Mouse (Mus musculus): Measurements from ENCODE around the gene Gm20604. TPM values are rescaled to one million over a fixed set of nuclear protein-coding genes. Genes with fewer than 3 reads are reported as not detected.

The Gm20604 gene
- polyA plus RNA-seq (2015; fragmentation: Illumina TruSeq; extraction: RNeasy Lipid Tissue Mini Kit (QIAGEN cat#74804); ENCODE audit: insufficient read depth, low replicate concordance), result 6.5 TPM

DNA sequence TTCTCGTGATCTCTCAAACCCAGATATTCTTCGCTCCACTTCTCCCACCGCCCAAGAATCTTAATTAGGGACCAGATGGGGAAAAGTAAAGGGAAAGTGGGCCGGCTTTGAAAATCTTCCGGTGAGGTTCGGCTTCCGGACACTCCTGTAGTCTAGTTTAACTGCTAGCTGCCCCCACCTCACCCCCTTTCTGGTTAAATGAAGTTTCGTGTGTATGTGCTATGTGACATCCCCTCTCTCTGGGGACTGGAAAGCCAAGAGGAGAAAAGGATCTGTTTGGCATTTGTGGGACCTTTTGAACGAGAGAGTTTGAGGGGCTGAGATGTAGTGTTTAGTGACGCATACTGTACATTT is at the start of gene Gm20604:
Gene Gm20604, minus strand, starts transcription at position 270 of the 354 bp plus-strand sequence.

DNA sequence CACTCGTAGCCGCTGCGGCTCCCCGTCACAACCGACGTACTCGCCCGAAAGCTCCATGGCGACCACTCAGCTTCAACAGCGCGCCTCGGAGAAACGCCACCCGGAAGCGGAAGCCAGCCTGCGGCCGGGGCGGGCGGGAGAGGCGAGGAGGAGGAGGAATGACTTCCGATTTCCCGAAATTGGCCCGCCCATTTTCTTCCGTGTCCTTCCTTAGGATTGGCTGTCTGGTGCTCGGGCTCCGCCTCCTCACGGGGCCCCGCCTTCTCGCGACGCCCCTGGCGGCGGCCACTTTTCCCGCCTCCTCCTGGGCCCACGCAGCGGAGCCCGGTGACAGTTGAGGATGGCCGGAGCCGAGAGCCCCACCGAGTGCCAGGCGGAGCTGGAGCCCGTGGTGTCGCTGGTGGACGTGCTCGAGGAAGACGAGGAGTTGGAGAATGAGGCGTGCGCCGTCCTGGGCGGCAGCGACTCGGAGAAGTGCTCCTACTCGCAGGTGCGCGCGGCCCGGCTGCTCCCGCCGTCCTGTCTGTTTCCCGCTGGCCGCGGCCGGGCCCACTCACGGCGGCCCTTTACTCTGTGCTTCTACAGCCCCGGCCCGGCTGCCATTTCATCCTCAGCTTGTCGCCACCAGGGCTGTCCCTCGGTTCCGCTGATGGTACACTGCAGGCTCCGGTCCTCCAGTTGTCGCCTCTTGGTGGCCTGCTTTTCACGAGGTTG is 626 bp downstream of the Gm20604 start, which contains the start of the genes Gm28051, Gon7 and Ubr7:
Gene Gm28051, minus strand, starts transcription at position 77 of the 714 bp plus-strand sequence.
Gene Gon7, minus strand, starts transcription at position 115 of the 714 bp plus-strand sequence.
Gene Ubr7, plus strand, starts transcription at position 279 of the 714 bp plus-strand sequence.

DNA sequence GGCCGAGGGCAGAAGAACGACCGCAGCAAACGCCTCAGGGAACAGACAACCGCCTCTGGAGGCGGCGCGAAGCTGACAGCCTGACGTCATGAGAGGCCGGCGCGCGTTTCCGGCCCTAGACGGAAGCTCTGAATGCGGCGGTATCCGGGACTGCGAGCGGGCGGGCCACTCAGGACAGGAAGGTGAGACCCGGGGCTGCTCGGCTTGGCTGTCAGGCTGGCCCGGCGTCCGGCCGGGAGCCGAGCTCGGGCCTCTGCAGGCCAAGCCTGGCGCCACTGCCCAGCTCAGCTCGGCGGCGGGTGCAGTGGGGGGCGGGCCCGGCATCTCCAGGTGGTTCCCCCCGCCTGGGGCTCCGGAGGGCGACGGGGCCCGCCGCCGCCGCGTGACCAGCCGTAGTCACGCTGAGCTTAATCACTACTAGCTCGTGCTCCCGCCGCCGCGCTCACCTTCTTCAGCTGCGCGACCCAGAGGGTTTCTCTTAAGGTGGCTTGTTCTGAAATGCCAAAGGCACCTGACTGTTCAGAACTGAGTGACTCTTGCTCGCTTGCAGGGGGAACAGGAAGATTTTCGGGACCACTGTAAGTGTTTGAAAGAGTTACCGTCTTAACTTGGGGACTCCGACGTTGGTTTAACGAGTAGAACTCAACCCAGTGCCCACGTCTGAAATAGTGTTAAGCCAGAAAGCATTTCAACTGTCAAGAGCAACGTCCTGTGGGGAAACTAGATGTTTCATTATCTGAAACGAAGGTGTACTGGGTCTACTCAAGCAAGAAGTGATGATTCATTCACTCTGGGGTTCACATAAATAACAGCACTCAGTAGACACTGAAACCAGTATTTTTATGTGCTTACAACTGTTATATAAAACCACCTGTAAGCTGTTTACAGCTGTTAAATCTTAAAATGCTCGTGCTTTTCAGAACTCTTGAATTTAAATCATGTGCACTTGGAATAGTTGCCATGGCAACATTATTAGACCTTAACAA is 14.6 kb downstream of the Gm20604 start, which contains the start of the genes Moap1 and Tmem251:
Gene Moap1, minus strand, starts transcription at position 73 of the 986 bp plus-strand sequence.
Gene Tmem251, plus strand, starts transcription at position 174 of the 986 bp plus-strand sequence.

DNA sequence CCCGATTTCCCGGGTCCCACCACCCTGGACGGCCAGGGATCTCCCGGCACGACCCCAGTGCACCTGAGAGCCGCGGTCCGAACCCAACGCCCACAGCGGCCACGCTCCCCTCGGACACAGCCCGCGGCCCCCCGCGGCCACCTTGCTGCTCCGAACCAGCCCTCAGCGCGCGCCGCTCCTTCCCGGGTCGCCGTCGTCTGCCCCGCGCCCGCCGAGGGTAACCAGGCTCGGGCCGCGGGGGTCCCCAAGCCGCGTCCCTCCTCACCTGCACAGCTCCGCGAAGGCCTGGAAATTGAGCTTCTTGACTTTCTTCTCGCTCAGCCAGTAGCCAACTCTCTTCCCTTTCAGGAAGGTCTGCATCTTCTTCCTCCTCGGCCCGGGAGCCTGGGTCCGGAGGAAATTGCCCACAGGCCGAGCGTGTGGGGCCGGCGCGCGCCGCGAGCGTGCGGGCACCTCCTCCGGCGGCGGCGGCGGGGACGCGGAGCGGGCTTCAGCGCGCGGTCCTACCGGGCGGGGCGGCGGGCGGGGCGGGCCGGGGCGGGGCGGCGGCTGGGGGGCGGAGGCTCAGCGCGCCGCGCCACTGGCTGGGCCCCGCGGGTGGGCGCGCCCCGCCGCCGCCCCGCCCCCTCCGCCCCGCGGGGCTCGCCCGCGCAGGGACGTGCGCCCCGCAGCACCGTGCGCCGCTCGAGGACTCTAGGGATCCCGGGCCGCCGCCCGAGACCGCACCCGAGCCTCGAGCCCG is 53.8 kb downstream of the Gm20604 start, which contains the start of gene Itpk1:
Gene Itpk1, minus strand, starts transcription at position 474 of the 742 bp plus-strand sequence.

Other genes starting within 250 kb of the Gm20604 start
- not detected for gene Chga, start 203.7 kb downstream of the Gm20604 start, polyA plus RNA-seq (2015; fragmentation: Illumina TruSeq; extraction: RNeasy Lipid Tissue Mini Kit (QIAGEN cat#74804); ENCODE audit: insufficient read depth, low replicate concordance)
- gene Itpk1, start 53.7 kb downstream of the Gm20604 start, polyA plus RNA-seq (2015; fragmentation: Illumina TruSeq; extraction: RNeasy Lipid Tissue Mini Kit (QIAGEN cat#74804); ENCODE audit: insufficient read depth, low replicate concordance), result 11.1 TPM
- gene Moap1, start 15.0 kb downstream of the Gm20604 start, polyA plus RNA-seq (2015; fragmentation: Illumina TruSeq; extraction: RNeasy Lipid Tissue Mini Kit (QIAGEN cat#74804); ENCODE audit: insufficient read depth, low replicate concordance), result 5.1 TPM
- 13.5 TPM for gene Tmem251, start 14.9 kb downstream of the Gm20604 start, polyA plus RNA-seq (2015; fragmentation: Illumina TruSeq; extraction: RNeasy Lipid Tissue Mini Kit (QIAGEN cat#74804); ENCODE audit: insufficient read depth, low replicate concordance)
- not detected for gene Gm28051, start 907 bp downstream of the Gm20604 start, polyA plus RNA-seq (2015; fragmentation: Illumina TruSeq; extraction: RNeasy Lipid Tissue Mini Kit (QIAGEN cat#74804); ENCODE audit: insufficient read depth, low replicate concordance)
- gene Gon7, start 869 bp downstream of the Gm20604 start, polyA plus RNA-seq (2015; fragmentation: Illumina TruSeq; extraction: RNeasy Lipid Tissue Mini Kit (QIAGEN cat#74804); ENCODE audit: insufficient read depth, low replicate concordance), result 20.0 TPM
- gene Ubr7, start 705 bp downstream of the Gm20604 start, polyA plus RNA-seq (2015; fragmentation: Illumina TruSeq; extraction: RNeasy Lipid Tissue Mini Kit (QIAGEN cat#74804); ENCODE audit: insufficient read depth, low replicate concordance), result 33.0 TPM
- 29.5 TPM for gene Btbd7, start 119.8 kb upstream of the Gm20604 start, polyA plus RNA-seq (2015; fragmentation: Illumina TruSeq; extraction: RNeasy Lipid Tissue Mini Kit (QIAGEN cat#74804); ENCODE audit: insufficient read depth, low replicate concordance)
- gene Cox8c, start 140.6 kb upstream of the Gm20604 start, polyA plus RNA-seq (2015; fragmentation: Illumina TruSeq; extraction: RNeasy Lipid Tissue Mini Kit (QIAGEN cat#74804); ENCODE audit: insufficient read depth, low replicate concordance), result not detected
- gene Unc79, start 190.2 kb upstream of the Gm20604 start, polyA plus RNA-seq (2015; fragmentation: Illumina TruSeq; extraction: RNeasy Lipid Tissue Mini Kit (QIAGEN cat#74804); ENCODE audit: insufficient read depth, low replicate concordance), result 0.14 TPM